Mouse (Mus musculus) B cell, adult 2 months (primary cell): ENCODE data around the gene Rps21.
"Not testable (repeated sequence)": the region's sequence is repeated elsewhere in the genome, so short reads cannot be mapped to it uniquely, and the experiment has no call there.

Experiments used
- DNase-seq, 2 experiments: peaks; one replicate each; pipeline ENCODE4 v3.0.0; 2022

The Rps21 gene

GRCm38 (mm10) chr2:180259826-180260609 is 2.8 kb downstream of the Rps21 start:
- not testable (repeated sequence) for DNase-seq

GRCm38 (mm10) chr2:180260610-180261480 is 3.7 kb downstream of the Rps21 start:
- DNase-seq: no peak

- no peak for DNase-seq
These were observed 4.7 kb downstream of the Rps21 start for GRCm38 (mm10) chr2:180261901-180262300.

GRCm38 (mm10) chr2:180262441-180262840 is 5.3 kb downstream of the Rps21 start:
- DNase-seq: no peak

GRCm38 (mm10) chr2:180262891-180263290 is 5.7 kb downstream of the Rps21 start:
- DNase-seq: no peak

- DNase-seq: no peak
These were observed 10.8 kb downstream of the Rps21 start for GRCm38 (mm10) chr2:180267955-180268354.

GRCm38 (mm10) chr2:180269329-180269728 is 12.2 kb downstream of the Rps21 start:
- no peak for DNase-seq

GRCm38 (mm10) chr2:180270537-180271255 is 13.5 kb downstream of the Rps21 start:
- DNase-seq: peak; percentile 49 to 56

GRCm38 (mm10) chr2:180271804-180272395 is 14.7 kb downstream of the Rps21 start:
- DNase-seq: no peak

- DNase-seq: no peak
These were observed 15.7 kb downstream of the Rps21 start for GRCm38 (mm10) chr2:180272884-180273321.

GRCm38 (mm10) chr2:180273394-180274244 is 16.4 kb downstream of the Rps21 start, which contains the start of gene Cables2:
Gene Cables2, minus strand, starts transcription at chr2:180273496.
- peak; percentile 90 to 93 for DNase-seq

GRCm38 (mm10) chr2:180274523-180274922 is 17.3 kb downstream of the Rps21 start:
- no peak for DNase-seq

GRCm38 (mm10) chr2:180275836-180276235 is 18.7 kb downstream of the Rps21 start:
- peak; percentile 81 to 83 for DNase-seq

- DNase-seq: peak in 1 of 2 experiments; percentile 19
These were observed 19.2 kb downstream of the Rps21 start for GRCm38 (mm10) chr2:180276385-180276784.

GRCm38 (mm10) chr2:180276851-180277259 is 19.7 kb downstream of the Rps21 start:
- peak; percentile 64 to 70 for DNase-seq

- no peak for DNase-seq
These were observed 20.7 kb downstream of the Rps21 start for GRCm38 (mm10) chr2:180277773-180278320.

- DNase-seq: no peak
These were observed 22.1 kb downstream of the Rps21 start for GRCm38 (mm10) chr2:180279321-180279720.

- DNase-seq: no peak
These were observed 31.8 kb downstream of the Rps21 start for GRCm38 (mm10) chr2:180288966-180289365.

GRCm38 (mm10) chr2:180289440-180290108 is 32.4 kb downstream of the Rps21 start, which contains the start of gene Rbbp8nl:
Gene Rbbp8nl, minus strand, starts transcription at chr2:180289879.
- no peak for DNase-seq

GRCm38 (mm10) chr2:180290503-180290902 is 33.3 kb downstream of the Rps21 start:
- DNase-seq: no peak
